Mouse (Mus musculus) adrenal gland (tissue): Measurements from ENCODE around the gene Ccer2.

Source experiments
- intact Hi-C: fragments of 180-260 bp; cut with DNase I; formaldehyde crosslinking; loops from one replicate; pipeline ENCODE4 v1.15.1; 2025

The Ccer2 gene

DNA sequence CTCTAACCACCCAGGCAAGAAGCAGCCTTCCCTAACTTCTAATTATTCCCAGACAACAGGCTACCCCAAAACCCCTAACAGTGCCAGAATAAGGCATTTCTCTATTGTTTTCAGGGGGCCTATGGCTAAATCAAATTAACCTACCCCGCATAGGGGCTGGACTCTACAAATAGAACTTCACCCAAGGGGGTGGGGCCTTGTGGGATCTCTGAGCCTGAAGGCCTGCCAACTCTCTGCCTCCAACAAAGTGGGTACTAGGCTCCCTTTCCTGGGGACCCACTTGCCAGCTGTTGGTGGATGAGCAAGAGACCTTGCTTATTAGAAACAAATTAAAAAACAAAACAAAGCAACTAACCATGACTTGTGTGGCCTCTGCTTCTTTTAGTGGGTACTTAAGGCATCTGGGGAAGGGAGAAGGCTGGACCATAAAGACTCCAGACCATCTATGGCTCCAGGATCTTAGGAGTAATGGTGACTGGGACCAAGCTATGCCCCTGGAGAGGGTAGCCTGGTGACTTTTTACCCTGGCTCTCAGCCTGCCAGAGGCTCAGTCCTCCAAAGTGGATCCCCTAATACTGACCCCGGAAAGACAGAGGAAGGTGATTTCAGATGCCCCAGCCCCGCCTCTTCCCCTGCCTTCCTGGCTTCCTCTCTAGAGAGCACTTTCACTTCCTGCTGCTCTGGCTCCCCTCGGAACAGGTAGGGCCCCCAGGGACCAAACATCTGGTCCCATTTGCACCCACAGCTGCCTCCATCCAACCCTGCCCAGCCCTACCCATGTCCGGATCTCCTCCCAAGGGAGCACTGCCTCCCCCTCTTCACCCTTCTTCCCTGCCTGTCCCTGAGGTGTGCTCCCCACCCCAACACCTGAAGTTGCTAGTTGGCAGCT is 32.6 kb downstream of the Ccer2 start, which contains the start of gene Rinl:
Gene Rinl (plus strand): TSS at position 663 of the 889 bp plus-strand sequence.
- intact Hi-C loops, result loop anchor here (5.0 to 10.0 kb wide), 2 partner anchors 184 to 246 kb away; no protein-coding TSS in a partner anchor

DNA sequence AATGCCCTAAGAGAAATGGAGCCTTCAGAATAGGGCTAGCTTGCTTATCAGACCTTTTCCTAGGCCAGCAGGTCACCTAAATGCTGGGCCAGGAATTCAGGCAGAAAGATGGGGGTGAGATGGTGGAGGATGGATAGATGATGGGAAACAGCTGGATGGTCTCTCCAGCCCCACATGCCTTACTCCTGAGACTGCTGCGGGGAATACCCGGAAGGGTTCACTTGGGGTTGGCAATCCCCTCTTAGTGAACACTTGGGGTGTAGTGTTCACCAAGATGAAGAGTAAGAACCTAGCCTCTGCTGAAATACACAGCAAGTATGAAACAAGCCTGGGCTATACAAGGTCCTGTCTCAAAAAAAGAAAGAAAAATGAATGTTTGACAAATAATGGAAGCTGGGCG is 33.3 kb downstream of the Ccer2 start:
- intact Hi-C loops, result loop anchor here (5.0 to 10.0 kb wide), 2 partner anchors 183 to 246 kb away; no protein-coding TSS in a partner anchor

DNA sequence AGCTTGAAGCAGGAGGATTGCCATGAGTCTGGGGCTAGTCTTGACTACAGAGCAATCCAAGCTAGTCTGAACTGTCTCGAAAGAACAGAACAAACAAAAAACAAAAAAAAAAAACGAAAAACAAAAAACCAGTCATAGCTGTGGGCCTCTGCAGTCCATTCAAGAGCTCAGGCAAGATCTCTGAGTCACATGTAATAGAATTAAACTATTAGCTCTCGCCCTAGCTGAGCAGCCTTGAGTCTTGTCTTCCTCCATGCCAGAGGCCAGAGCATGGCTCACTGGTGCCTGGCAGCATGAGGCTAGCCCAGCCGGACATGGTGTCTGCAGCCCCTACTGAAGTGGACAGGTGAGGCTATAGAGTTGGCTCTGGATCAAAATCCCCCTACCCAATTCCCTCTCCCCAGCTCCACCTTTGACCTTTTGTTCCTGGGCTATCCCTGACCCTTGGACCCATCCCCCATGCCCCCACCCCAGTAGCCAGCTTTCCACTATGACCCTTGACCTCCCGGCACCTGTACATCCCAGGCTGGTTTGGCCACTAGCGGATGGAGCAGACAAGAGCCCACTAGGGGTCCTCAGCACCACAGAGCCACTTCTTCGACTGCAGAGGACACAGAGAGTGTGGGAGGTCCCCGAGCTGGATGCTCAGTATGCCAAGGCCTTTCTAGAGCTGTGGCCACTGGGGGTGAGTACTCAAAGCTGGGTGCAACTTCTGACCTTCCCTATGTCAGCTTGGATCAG is 34.3 kb downstream of the Ccer2 start:
- intact Hi-C loops, result no loop called here

DNA sequence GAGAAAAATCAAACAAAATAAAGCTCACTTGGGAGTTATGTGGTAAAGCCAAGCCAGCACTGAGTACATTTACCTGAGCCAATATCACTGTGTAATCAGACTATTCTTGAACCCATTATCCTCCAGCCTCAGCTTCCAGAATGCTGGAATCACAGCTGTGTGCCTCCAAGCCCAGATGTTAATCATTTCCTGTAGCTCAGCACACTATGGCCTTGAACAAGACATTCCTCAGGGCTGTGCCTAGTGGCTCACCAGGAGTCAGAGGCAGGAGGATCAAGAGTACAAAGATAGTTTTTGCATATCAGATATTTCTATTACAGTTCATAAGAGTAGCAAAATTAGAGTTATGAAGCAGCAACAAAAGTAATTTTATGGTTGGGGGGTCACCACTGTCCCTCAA is 35.7 kb downstream of the Ccer2 start:
- intact Hi-C loops, result no loop called here

DNA sequence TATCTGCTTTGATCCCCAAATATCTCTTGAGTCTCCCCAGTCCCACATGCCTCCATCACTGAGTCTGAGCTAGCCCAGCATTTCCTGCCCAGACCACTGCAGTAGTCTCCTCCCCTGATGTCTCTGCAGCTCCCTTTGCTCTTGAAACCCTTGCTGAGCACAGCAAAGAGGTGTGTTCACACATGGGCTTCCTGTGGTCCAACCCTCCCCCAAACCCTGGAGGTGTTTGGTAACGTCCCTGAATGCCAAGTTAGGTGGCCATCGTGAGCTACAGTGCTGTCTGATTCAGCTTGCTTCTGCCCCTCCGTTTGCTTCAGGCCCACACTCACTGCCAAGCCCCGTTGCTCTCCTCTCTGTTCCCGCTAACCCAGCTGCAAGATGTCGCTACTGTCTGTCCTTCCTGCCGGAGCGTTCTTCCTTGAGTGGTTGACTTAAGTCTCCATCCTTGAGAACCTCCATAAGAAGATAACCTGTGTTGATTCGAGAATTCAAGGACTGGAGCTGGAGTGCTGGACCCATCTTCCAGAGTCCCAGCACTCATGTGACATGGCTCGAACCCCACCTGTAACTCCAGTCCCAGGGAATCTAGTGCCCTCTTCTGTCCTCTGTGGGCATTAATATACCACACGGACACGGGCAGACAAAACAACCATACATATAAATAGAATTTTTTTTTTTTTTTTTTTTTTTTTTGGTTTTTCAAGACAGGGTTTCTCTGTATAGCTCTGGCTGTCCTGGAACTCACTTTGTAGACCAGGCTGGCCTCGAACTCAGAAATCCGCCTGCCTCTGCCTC is 36.6 kb downstream of the Ccer2 start:
- intact Hi-C loops, result no loop called here

DNA sequence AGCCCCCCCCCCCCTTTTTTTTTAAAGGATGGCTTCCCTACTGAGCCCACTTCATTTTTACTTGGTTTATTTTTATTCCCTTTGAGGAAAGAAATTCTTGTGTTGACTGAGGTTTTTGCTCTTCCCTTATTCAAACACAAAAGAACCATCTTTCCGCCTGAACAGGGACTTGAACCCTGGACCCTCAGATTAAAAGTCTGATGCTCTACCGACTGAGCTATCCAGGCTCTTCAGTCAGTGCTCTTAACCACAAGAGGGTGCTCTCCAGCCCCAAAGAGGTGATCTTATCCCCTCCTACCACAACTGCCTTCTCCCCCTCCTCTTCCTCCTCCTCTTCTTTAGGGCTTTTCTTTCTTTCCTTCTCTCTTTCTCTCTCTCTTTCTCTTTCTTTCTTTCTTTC is 37.9 kb downstream of the Ccer2 start:
- intact Hi-C loops, result no loop called here

DNA sequence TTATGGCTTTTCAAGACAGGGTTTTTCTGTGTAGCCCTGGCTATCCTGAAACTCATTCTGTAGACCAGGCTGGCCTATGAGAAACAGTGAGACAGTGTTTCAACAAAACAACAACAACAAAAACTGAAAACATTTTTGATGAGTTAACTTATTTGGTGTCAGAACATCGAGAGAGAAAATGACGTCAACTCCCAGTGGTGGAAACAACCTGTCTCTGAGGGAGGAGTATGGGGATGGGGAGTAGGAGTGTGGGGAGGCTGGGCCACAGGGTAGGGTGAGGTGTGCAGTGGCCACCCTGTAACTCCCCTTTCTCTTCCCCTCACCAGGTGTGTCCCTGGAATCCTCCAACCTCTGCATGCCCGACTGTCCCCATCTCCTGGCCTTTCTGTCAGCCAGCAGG is 38.5 kb downstream of the Ccer2 start:
- intact Hi-C loops, result no loop called here

DNA sequence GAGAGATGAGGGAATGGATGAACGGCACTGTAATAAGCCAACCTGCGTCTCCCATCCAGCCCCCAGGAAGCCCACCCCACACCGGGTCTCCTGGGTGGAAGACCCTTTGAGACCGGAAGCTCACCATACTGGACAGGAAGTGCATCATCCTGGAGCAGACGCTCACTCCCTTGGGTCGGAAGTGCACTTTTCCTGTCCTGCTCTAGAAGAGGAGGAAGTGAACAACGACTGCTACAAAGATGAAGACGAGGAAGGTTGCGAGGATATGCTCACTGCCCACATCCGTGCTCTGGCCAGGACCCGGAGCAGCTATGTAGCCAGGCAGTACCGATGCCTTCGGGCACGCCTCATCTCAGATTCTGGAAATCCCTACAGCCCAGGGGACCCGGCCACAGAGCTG is 39.9 kb downstream of the Ccer2 start:
- intact Hi-C loops, result no loop called here

DNA sequence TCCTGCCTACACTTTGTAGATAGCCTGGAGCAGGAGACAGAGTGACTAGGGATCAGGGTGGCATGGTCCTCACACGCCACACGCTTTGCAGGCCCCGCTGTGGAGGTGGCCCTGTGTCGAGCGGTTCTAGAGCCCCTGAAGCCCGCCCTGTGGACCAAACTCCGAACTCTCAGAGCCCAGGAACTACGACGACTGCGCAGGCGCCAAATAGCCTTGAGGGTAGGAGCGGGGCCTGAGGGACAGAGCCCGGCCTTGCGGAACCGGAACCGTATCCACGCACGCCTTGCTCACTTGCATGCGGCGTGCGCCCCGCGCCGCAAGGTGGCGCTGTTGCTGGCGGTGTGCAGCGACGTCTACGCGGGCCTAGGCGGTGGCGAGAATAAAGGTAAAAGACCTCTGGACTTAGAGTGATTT is 40.6 kb downstream of the Ccer2 start:
- intact Hi-C loops, result no loop called here

DNA sequence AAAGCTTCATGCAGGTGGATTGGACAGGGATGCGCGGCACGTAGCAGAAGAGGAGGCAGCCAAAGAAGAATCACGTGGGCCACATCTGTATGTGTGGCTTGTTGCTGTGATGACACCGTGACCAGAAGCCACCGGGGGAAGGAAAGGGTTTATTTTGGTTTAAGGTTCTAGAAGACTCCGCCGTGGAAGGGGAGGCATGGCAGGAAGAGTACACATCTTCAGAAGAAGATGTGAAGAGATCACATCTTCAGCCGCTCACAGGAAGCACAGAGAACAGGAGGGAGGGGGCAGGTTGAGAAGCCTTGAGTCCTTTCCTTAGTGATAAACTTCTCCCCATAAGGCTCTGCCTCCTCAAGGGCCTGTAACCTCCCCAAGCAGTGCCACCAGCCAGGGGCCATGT is 44.0 kb downstream of the Ccer2 start:
- intact Hi-C loops, result loop anchor here (2.0 kb wide), 1 partner anchor 67 kb away; no protein-coding TSS in a partner anchor

DNA sequence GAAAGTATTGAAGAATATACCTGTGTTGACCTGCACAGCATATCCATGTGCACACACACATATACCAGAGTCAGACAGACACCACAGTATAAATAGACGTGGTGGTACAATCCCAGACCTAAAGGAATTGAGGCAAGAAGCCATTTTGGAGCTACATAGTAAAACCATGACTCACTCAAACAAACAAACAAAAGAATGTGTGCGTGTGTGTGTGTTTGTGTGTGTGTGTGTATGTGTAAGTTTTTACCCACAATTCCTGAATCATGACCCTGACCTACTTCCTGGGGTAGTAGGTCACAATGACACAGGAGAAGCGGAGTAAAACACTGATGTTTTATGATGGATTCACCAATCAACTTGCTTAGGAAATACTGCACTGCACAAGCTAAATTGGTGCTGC is 45.5 kb downstream of the Ccer2 start:
- intact Hi-C loops, result no loop called here

DNA sequence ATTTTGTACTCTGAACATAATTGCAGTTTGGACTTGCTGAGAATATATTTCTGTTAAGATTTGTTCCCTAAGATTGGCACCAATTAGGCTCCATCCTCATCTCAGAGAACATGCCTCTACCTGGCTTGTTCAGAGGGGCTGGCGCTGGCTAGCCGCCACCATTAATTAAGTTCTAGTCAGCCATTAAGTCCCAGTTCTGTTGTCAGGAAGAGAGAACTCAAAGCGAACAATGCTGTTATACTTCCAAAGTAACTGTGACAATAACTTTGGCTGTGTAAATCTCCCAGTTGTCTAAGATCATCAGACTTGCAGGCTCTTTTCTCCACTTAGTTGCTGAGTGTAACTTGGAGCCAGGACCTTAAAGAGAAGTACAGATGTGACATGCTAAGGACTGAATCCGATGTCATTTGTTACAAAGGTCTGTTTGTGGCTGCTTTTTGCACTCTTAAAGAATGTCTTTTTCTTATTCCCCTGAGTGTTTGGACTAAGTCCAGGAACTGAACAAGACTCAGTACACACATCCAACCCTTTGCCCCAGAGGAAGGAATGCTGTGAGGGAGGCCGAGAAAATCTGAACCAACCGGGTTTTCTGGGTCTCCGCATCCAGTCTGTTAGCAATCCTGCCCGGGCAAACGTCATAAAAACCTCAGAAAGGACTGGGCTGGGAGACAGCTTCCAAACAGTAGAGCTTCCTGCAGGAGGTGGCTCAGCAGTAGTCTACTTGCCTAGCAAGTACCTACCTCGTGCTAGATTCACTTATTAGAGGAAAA is 46.1 kb downstream of the Ccer2 start:
- intact Hi-C loops, result no loop called here

DNA sequence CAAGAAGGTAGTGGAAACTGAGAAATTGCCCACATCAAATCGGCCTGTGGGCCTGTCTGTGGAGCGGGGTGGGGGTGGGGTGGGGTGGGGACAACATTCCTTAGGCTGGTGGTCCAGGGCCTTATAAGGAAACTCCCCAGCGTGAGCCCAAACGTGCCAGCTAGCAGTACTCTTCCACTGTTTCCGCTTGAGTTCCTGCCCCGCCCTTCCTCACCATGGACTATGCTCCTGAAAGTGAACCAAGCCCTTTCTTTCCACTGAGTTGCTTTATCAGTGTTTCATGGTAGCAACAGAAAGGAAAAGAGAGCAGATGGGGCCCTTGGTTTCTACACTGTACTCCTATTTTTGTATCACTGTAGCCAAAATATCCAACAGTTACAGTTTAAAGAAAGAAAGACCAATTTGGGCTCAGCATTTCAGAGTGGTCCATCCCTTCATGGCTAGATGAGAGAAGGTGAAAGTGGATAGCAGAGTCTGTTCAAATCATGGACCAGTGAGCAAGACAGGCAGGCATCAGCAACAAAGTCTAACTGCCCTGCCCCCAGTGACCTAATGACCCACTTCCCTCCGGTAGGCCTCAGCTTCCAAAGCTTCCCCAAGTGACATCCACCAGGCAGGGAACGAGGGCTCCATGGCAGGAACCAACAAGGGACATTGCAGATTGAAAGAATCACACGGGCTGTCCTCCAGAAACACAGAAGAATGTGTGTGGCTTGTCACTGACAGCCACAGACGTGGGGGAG is 47.0 kb downstream of the Ccer2 start:
- intact Hi-C loops, result no loop called here

DNA sequence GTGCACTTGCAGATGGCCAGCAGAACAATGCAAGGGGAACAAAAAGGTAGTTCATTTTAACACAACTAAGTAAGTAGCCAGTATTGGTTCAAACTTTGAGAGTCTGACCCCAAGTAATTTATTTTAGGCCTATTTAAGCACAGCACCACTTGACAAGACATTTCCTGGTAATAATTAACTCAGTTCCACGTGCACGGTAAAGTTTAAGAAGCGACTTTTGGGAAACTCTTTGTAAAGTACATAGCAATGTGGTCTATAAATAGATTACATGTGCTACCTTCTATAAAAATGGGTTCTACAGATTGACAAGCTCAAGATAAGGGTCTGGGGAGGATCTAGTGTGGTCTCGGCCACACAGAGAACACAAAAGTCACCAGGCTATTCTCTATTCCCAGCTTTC is 47.8 kb downstream of the Ccer2 start:
- intact Hi-C loops, result no loop called here

DNA sequence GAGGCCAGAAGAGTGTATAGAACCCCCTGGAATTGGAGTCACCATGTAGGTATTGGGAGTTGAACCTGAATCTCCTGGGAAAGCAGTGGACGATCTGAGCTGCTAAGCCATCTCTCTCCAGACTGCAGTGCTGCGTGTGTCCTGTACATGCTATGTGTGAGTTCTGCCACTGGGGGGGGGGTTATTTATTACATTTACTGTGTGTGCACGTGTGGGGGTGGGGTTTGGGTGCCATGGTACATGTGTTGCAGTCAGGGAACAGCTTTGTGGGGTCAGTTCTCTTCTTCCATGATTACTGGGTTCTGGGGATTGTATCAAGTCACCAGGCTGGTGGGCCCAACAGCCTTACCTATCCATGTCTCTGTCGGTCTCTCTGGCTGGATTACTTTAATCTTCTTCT is 50.9 kb downstream of the Ccer2 start:
- intact Hi-C loops, result no loop called here

DNA sequence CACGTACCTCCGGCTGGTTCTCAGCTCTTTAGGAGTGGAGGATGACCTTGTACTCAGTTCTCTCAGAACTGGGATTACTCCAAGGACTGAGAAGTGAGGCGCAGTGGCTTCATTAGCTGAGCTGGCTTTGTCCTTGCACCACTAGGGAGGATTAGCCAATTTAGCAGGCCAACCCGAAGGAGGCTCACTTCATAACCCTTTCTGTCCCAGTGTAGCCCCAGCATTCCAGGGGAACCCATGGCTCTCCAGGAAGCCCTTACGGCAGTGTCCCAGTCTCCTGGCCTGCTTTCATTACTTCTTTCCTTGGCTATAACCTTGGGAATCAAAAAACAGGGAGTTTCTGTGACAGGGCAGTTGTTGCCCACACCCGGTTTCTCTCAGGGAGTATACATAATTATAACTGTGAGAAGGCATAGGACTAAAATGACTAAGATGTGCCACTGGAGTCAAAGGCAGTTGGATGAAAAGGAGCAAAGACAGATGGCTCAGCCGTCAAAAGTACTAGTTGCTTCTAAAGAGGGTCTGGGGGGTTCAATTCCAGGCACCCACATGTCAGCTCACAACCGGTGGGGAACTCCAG is 51.8 kb downstream of the Ccer2 start:
- intact Hi-C loops, result no loop called here

DNA sequence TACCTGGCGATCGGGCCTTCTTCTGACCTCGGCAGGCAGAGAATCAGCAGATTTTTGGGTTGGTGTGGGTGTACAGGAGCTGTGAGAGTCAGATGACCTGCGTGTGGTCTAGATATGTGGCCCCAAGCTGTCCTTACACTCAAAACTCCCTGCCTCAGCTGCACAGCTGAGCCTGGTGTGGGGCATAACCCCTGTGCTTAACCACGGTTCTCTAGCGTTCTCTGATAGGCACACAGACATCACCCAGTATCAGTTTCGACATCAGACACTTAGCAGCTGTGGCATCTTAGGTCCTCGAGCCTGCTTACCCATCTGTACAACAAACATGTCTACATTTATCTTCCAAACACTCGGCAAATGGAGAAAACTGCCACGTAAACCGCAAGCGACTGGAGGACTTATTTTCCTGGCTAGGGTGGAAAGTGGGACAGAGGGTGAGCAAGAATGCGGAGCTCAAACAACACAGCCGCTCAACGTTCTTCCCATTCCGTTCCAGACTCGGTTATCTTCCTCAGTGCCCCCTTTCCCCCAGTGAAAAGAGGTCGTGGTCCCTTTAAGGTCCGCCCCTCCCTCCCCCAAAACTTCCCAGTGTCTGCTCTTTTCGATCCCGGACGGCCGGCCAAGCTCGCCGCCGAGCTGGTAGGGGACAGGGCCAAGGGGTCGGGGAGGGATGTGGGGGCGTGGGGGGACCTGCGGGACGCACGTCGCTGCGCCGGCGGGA is 52.4 kb downstream of the Ccer2 start, which contains the start of gene Hnrnpl:
Gene Hnrnpl (plus strand): TSS at position 321 of the 721 bp plus-strand sequence.
- intact Hi-C loops, result no loop called here
